Mouse (Mus musculus) kidney, postnatal 36 days (tissue): ENCODE measurements around the gene Brms1.

Experiments used
- DNase-seq, 2 experiments: peaks; one replicate each; pipeline ENCODE4 v3.0.0; 2021 to 2022; ENCODE audit warnings: mixed read lengths in 2 of 2

Brms1 gene

DNA sequence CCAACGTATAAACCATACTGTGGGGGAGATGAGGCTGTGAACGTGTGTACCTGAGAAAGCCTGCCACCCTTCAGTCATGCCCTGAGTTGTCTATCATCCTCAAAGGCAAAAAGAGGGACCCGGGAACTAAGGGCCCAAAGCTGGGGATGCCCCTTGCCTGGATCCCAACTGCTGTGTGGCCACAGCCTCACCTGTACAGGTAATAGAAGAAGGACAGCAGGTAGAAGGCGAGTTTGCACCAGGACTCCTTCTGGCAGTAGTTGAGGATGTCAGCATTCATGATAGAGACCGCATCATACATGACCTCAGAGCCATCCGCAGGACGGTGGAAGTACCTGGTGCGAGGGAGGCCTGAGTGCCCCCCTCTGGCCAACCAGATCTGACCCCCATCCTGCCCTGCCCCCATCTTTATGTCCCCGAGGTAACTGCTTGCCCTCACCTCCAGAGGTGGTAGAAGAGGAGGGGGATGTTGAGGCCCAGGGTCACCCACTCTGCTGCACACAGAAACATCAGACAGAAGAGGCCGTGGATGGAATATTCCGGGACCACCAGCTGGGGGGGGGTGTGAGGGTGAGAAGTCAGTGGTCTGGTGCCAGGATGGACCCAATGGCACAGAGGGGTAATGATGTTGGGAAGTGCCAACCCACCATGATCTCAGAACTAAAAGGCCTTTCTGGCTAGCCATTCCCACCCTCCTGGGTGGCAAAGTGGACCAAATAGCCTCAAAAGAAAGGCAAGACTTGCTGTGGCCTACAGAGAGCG is 52.5 kb downstream of the Brms1 start:
- DNase-seq = no peak

DNA sequence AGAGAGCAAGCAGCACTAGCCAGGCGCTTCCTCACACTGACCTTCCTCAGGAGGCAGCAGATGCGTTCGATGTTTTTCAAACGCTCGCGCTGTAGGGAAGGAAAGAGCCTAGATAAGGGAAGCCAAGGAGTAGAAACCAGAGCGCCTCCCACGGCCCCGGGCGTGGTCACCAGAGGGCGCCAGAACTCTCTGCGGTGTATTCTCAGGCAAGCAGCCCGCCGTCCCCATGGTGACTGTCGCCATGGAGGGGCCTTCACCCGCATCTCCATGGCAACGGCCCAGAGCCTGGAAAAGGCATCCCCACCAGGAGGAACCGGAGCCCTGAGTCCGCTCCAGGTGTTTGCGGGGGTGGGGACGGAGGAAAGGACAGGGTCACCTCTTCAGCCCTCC is 53.1 kb downstream of the Brms1 start:
- DNase-seq = peak; percentile 93 to 98

DNA sequence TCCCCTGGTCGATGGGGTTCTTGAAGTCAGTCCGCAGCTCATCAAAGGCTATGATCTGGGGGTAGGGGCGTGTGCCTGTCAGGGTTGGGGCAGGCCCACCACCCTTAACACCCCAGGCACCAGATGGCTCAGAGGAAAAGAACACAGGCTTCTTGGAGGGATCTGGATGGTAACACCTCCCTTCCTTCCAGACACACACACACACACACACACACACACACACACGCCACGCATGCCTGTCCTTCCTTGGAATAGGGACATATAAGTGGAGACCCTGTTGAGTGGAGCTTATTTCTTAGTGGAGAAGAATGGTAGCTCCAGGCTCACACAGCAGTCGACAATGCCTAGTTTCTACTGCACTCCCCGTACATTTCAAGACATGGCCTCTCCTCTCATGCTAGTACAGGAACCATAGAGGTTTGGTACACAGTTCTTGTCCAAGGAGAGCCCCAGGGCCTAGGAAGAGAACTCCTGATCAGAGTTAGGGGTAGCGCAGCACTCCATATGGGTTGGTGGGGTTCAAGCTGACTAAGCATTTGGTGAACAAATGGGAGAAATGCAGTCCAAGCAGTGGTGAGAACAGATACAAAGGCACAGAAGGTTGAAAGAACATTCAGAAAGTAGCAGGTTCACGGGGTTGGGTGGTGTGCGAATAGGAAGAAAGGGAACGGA is 53.7 kb downstream of the Brms1 start:
- no peak for DNase-seq

DNA sequence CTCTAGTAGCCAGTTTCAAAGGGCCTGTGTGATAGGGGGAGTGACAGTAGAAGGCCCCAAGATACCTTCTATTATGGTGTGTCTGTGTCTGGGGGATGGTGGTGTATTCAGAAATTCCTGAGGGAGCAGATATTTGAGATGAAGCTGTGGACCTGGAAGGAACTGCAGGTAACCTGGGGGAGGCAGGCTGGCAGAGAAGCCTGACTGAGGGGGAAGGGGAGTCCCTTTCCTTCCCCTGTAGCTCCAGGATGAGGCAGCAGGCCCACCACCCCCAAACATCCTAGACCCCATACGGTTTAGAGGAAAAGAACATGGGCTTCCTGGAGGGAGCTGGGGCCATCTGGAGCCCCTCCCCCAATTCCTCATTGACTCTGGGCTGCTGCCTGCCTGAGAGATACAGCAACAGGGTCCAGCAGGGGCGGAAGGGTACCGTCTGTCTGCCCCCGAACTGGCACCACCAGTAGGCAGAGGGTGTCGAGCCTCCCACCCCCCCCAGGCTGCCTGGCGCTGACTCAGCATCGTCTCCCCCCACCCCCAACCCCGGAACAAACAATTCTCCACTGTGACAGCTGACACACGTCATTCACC is 54.8 kb downstream of the Brms1 start:
- no peak for DNase-seq

DNA sequence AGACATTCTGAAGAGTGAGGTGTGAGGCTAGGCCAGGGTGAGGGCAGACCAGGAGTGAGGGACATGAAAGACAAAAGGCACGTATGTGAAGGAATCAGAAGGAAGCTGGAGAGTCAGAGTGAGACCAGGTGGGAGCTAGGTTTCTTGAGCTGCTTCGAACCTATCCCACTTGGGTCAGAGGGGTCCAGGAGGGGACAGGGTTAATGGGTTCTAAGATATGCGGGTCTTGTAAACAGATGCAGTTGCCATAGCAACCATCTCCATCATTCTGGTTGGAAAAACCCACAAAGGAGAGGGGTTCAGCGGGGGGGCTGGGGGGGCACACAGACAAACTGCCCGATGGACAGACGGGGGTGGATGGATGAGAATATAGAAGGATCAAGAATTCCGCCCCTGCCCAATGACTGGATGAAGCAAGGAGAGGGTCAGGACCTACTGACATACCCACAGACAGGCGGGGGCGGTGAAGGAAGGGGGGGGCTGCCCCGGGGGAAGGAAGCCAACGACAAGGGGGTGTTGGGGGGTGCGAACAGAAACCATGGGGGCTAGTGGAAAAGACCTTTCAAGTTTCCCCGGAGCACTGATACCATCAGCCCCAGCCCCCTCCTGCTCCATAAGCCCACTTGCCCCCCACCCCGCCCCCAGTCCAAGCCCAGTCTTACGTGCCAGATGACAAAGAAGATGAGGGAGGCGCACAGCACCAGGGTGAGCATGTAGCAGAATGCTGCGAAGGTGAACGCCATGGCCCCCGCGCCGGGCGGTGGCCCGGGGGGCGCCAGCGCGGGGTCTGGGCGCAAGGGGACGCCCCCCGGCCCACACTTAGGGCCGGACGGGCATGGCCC is 56.6 kb downstream of the Brms1 start:
- no peak for DNase-seq

DNA sequence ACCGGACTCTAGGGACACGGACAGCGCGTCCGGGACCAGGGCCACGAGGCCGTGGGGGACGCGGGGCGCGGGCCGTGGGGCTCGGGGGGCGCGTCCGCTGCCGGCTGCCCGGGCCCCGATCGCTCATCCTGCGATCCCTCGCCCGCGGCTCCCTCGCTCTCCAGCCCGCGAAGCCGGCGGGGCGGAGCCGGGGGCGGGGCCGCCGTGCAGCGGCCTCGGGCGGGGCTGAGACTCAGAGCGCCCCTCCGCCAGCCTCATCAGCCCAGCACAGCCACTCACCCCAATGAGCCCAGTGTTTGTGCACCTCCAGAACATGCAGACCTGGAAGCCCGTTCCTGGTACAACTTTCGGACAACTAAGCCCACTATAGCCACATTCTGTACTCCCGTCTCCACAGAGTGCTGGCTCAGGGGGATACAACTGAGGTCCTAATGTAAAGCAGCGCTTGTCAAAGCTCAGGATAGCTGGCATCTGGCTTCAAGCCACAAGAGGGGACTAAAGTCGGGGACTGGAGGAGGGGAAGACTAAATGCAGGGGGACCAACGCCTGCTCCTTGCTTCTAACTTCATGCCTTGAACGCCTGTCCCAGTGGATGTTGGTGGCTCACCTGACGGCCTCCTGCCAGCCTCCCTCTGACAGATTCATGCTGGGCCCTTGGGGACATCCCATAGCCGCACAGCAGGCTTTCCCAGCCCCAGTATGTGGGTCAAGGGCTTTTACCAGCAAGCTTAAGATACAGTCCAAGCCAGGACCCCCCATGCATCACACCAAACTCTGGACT is 57.4 kb downstream of the Brms1 start, which contains the start of gene Cnih2:
Gene Cnih2 (minus strand): TSS at position 159 of the 781 bp plus-strand sequence.
- DNase-seq = peak; percentile 35 to 82
